Mouse (Mus musculus) liver, embryonic 12.5 days (tissue): ENCODE results near the gene Cntnap2. TPM values are rescaled to one million over a fixed set of nuclear protein-coding genes. Genes with fewer than 3 reads are reported as not detected.

Experiments
- ATAC-seq: fragments of 200-750 bp; cut with Nextera tagmentation; 2 replicates; pipeline ENCODE4 v1.8.0; 2017; ENCODE audit warnings: moderate number of reproducible peaks, mild to moderate bottlenecking, moderate library complexity
- H3K27ac ChIP-seq: fragments of 300-500 bp; sonication (generic); 2 replicates; pipeline ENCODE4 v1.5.1; 2016; ENCODE audit warnings: mild to moderate bottlenecking
- H3K27me3 ChIP-seq: fragments of 300-500 bp; sonication (generic); replicated peaks from 2 replicates; pipeline ENCODE4 v1.6.1; 2016; ENCODE audit warnings: mild to moderate bottlenecking, moderate library complexity
- H3K36me3 ChIP-seq: fragments of 300-500 bp; sonication (generic); 2 replicates; pipeline ENCODE4 v1.6.1; 2016; ENCODE audit warnings: mild to moderate bottlenecking, moderate library complexity
- H3K4me1 ChIP-seq: fragments of 300-500 bp; sonication (generic); 2 replicates; pipeline ENCODE4 v1.6.1; 2016
- H3K4me2 ChIP-seq: fragments of 300-500 bp; sonication (generic); 2 replicates; pipeline ENCODE4 v1.6.1; 2016; ENCODE audit warnings: mild to moderate bottlenecking, moderate library complexity
- H3K4me3 ChIP-seq: fragments of 300-500 bp; sonication (generic); 2 replicates; pipeline ENCODE4 v1.5.1; 2016; ENCODE audit warnings: mild to moderate bottlenecking, moderate library complexity
- H3K9ac ChIP-seq: fragments of 300-500 bp; sonication (generic); 2 replicates; pipeline ENCODE4 v1.6.1; 2016; ENCODE audit warnings: mild to moderate bottlenecking, moderate library complexity
- H3K9me3 ChIP-seq: fragments of 300-500 bp; sonication (generic); replicated peaks from 2 replicates; pipeline ENCODE4 v1.6.1; 2016; ENCODE audit warnings: mild to moderate bottlenecking, moderate library complexity
- WGBS: fragments of 180-500 bp; shearing (Covaris S2); methylation state at CpG from one replicate; pipeline ENCODE4 v1.1.7; 2016; ENCODE audit not compliant: insufficient replicate concordance; 5-methylcytosine and 5-hydroxymethylcytosine counted together
- polyA plus RNA-seq: library from polyadenylated mRNA; unstranded; fragments of >200 nt; fragmentation: Nextera tagmentation; extraction: Ambion mirVana; gene quantifications from 2 replicates; pipeline ENCODE4 v1.2.1, GENCODE M21; 2016

Gene Cntnap2
- polyA plus RNA-seq, 1 experiment from 2014 or later, result 0.63 TPM

- Histone ChIP-seq H3K27me3 (no peaks in the 10 kb centered on the region), H3K4me2 (no peak overlapping the region), H3K9ac (no peak overlapping the region), H3K36me3 (no peaks in the 10 kb centered on the region), H3K27ac (no peak overlapping the region), H3K9me3 (no peaks in the 10 kb centered on the region), H3K4me3 (no peak overlapping the region), H3K4me1 (no peaks in the 10 kb centered on the region)
- no peak for ATAC-seq
- WGBS, result 60% methylated on average over 8 of the region's 8 CpGs
Observed at GRCm38 (mm10) chr6:47350100-47350690, 2291.0 kb downstream of the Cntnap2 start.
